Mouse (Mus musculus): ENCODE results near the gene Cfap300.

The Cfap300 gene

DNA sequence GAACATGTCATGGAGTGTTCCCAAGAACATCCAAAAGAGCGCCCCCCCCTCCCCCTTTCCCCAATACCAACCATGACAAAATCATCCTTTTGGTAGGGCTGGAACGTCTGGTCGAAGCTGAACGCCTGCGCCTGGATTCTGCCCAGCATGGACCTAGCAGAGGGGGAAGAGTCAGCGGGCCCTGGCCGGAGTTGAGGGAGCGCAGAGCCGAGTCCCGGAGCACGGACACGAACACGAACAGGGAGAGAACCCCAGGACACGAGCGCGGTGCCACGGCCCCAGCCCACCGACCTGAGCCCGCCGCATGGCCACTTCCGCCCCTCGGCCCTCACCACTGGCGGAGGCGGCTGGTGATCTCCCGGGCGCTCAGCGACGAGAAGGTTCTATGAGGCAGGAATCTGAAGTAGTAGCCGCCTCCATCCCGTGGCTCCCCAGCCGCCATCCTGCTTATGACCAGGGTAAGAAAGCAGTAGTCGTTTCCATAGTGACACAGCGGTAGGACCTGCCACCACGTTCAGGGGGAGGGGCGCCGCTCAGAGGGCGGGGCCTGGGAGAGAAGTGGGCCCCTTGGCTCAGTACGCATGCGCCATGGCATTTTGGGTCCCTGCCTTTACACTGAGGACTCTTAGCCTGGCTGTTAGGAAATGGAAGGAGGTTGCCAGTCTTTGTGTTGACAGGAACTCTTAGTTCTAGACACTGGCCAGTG is at the start of gene Cfap300:
Cfap300 (minus strand) TSS at position 486 of the 706 bp plus-strand sequence.
- DNase-seq, result peak; percentile 97

DNA sequence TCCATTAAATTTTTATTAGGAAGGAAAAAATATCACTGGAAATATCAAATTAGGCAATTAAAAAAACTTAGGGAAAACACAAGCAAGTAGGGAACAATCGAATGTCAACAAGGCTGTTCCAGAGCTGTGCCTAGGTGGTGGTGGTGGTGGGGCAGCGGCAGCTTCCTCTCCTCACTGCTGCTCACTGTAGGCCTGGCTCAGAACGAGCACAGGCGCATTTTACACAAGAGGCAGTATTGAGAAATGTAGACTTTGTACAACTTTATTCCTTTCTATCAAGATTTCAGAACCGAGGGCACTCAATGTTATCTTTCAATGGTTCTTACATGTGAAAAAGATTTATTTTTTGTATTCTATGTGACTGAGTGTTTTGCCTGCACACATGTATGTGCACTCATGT is 36.3 kb upstream of the Cfap300 start:
- no peak for DNase-seq

DNA sequence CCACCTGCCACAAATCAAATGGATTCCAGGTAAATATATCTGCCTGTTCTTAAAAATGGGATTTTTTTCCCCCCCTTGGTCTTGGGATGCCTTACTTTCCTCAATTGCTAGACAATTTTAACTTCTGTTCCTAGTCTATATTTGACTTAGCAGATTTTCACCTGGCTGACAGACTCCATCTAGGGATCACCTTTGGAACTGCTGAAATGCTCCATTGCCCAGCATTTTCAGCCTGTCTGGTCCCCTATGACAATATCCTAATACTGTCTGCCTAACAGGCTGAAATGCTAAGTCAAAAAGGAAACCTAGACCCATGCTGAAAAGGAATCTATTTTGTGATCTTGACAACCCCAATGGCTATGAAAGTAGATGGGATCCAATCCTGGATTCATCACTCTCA is 31.7 kb upstream of the Cfap300 start:
- peak; percentile 34 for DNase-seq

DNA sequence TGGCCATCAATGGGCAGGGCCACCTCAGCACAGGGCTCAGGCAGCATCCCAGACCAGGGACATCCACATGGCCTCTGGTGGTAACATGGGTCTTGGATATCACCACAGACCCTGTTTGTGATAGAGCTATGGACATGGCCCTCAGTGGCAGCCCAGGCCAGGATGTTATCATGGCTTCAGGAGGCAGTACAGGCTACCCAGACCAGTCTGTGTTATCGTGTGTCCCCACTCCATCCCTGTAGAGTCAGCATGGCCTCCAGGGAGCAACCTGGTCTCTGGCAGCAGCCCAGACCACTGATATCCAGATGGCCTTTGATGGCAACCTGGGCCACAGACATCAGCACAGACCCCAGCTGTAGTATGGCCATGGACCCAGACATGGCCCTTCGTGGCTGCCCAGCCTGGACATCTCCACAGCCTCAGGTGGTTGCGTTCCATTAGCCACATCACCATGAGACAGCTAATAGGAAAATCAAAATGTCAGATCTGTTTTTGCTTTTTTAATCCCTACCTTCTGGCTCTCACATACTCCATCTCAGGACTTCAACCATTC is 30.7 kb upstream of the Cfap300 start:
- DNase-seq, result no peak

DNA sequence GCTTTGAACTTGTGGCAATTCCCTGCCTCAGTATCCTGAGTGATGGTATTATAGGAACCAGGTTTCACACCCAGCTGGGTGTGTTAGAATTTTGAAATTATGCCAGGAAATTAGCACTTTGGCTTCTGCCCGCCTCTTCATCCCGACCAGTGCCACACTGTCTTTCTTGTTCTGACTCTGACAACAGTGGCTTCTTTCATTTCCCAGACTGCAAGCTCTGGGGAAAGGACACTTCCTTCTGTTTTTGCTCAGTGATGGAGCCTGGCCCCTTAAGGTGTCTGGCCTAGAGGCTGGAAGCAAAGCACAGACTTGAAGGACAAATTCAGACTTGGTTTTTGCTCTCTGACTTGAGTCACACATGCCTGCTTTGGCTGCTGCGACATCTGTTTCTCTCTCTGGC is 17.0 kb upstream of the Cfap300 start:
- no peak for DNase-seq

DNA sequence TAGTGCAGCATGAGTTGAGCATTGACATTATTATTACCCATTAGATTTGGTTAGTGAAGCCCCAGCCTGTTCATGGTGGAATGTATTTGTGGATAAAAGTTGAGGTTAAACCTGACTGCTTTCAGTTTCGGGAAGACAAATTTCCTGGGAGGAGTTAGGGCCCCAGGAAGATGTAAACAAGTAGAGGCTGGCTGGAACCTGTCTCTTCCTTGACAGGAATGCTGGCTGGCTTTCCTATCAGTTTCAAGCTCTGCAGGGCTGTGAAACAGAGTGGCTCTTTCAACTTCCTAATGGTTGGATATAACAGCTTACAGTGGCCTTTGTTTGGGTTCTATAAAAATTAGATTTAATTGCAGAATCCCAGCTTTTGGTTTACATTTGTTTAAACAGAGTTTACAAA is 12.2 kb upstream of the Cfap300 start:
- no peak for DNase-seq

DNA sequence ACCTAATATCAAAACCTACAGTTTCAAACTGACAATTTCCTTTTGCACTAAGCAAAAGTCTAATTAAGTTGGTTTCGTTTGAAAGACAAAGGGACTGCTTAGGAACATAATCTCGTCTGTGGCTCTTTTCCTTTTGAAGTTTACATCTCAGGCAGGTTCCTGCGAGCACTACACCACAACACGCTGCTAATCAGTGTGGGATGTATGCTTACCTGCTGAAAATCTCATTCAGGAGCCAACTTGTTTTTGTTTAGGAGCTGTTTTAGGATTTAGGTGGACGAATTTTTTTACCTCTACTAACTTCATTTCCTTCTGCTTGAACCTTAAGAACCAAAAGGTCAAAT is 393 bp upstream of the Cfap300 start:
- no peak for DNase-seq

DNA sequence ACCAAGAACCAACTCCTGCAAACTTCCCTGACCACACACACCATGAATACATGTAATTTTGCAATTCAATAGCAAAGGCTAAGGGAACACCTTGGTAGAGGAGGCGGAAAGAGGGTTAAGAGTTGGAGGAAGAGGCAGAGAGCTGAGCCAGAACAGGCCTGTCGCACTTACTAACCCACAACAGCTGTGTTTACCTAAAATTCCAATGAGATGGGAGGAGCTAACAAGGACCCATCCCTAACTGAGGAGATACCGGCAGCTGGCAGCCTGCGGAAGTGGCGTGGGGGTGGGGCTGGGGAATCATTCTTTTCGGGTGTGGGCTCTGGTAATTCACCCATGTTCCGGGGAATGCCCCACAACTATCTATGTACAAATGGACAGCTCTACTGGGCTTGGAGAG is 7.1 kb downstream of the Cfap300 start:
- DNase-seq, result no peak

DNA sequence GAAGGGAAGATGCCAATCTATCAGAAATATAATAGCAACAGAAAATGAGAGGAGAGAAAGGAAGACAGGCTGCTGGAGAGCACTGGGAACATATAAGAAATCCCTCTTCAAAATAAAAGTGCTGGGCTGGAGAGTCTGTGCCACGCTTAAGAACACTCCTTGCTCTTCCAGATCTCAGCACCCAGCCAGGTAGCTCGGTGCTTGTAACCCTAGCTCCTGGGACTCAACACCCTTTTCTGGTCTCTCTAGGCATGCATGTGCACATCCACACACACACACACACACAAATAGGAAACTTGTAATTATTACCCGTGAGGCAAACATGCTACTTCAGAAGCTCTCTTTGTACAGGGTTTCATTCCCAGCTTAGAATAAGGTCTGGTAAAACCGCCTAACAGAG is 7.5 kb downstream of the Cfap300 start:
- DNase-seq, result no peak

DNA sequence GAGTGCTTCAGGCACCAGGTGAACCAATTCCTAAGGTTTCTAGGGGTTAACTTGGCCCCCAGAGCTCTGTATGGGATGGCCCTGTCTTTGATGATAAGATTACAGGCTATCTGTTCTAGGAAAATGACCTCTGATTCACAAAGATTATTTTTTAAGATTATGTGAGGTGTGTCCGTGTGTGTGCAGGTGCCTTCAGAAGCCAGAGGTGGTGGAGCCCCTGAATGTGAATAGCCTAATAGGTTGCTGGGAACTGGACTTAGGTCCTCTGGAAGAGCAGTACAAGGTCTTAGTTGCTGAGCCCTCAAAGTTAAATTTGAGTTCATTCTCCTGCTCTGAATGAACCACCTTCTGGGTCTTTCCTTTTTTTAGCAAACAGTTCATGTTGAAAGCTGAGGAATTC is 8.5 kb downstream of the Cfap300 start:
- no peak for DNase-seq

DNA sequence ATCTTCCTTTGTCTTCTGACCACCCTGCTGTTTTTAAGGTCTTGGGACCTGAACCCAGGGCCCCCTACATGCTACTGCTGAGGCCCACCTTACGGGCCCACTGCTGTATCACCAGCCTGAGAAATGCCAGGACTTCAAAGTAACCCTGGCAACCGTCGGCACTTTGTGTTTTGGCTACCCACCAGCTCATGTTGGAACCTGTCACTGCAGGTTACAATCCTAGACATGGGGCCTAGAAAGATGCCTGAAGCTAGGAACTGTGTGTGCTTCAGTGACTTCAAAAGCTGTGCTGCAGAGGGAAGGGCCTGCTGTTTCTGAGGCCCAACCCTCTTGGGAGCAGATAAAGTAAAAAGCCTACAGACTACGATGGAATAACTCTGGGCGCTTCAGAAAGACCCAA is 9.8 kb downstream of the Cfap300 start:
- DNase-seq, result peak; percentile 9

DNA sequence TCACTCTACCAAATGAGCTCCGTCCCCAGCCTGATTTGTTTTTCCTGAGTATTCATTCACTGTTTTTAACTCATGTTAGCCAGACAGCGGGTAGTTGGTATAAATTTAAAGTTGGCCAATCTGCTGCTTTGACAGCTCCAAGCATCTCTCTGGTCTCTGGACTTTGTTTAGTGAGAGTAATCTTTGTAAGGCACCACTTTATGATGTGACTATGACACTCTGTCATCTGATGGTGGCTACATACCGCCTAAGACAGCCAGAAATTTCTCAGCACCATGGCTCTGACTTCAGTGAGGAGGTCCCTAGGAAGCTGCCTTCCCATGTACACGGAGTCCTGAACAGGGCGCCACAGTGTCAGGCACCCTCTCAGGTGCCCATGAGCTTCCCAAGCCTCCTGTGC is 24.0 kb downstream of the Cfap300 start:
- no peak for DNase-seq

DNA sequence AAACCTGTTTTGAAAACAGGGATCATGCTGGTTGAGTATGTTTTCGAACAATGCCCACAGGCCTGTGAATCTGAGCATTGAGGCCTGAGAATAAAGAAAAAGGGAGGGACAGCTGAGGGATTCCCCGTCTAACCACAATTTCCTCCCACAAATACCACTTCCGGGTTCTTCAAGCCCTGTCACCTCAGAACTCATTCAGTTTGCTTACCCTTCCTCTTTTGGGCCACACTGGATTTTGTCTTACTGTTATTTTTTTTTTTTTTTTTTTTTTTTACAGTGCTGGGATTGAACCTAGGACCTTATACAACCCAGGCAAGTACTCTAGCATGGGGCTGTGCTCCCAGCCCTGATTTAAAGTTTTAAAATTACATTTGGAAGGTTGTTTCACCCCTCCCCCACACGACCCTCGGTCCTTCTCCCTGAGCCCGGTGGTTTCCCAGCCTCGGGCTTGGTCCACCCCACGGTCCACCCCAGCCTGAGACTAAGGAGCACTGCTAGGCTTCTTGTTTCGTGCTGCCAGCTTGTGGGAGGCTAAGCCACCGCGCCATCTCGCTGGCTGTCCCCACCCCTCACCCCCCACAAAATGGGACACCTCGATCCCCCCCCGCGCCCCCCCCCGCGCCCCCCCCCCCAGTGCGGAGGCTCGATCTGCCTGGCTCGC is 25.2 kb downstream of the Cfap300 start:
- DNase-seq, result peak; percentile 11

DNA sequence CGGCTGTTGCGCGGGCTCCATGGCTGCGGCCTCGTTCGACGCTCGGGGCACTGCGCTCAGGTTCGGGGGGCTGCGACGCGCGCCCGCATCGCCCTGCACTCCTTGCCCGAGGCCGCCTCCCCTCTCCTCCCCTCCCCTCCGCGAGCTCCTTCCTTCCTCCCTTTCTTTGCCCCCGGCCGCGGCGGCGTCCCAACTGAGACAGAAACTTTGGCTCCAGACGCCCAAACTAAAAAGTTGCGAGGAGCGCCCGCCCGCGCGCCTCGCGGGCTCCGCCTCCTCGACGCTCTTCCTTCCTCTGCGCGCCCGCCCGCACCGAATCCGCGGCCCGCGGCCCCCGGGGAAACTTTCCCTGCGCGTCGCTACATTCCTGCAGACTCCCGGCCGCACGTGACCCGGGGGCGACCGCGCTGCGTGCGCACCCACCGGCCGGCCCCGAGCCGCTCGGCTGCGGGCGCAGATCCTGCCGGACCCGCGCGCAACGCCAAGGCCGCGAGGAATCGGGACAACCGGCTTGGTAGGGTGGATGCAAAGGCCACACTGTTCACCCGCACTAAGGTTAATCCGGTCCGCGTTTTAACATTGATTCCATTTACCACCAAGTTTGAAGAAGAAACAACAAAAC is 38.1 kb downstream of the Cfap300 start, which contains the start of gene Yap1:
Yap1 (minus strand) TSS at position 227 of the 622 bp plus-strand sequence.
- DNase-seq, result peak; percentile 94

DNA sequence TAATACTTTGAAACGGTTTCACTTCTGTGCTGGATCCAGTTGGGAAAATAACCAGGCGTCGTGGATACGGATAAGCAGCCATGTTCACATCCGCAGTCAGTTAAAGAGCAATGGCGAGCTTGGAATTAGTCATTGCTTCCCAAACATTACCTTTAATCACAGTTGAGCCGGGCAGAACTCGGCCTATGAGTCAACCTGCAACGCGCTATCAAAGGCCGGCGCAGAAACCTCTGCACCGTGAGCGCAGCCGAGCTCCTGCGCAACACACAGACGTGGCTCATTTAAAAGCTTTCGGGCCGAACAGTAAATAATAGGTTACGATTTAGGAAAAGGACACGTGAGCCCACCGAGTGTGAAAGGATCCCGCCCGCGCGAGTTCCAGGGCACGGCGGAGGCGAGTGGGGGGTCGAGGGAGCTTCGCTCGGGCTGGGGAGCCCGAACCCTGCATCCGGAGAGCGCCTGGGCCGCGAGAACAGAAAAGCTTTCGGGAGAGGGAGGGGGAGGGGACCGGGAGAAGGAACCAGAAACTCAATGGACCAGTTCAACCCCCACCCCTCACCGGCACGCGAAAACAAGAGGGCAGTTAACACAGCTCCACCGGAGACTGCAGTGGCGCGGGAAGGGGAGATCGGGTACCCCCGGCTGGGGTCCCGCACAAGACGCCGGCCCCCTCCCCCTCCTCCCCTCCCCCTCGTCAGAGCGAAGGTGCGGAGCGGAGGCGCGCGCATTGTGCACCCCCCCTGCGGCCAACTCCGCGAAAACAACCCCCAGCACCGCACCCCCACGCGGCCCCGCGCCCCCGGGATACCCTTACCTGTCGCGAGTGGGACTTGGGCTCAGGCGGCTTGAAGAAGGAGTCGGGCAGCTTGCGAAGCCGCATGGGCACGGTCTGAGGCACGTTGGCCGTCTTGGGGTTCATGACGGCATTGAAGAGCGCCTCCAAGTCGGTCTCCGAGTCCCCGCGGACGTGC is 39.0 kb downstream of the Cfap300 start:
- DNase-seq, result peak; percentile 81

DNA sequence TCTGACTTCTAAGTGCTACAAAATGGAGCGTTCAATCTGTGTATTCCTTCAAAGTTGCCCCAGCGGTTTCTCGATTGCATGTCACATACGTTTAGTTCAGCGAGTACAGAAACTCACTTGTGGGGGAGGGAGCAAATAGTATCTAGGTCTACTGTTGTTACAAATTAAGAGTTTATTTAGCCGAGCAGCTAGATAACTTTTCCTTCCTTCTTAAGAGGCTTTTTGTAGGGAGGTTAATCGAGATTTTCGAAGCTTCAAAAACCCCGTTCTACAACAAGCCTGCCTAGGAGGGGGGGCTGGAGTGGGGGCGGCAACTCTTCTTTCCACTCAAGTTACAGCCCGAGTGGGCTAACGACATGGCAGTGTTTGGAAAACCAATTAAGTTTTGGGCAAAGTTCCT is 39.8 kb downstream of the Cfap300 start:
- DNase-seq, result no peak

DNA sequence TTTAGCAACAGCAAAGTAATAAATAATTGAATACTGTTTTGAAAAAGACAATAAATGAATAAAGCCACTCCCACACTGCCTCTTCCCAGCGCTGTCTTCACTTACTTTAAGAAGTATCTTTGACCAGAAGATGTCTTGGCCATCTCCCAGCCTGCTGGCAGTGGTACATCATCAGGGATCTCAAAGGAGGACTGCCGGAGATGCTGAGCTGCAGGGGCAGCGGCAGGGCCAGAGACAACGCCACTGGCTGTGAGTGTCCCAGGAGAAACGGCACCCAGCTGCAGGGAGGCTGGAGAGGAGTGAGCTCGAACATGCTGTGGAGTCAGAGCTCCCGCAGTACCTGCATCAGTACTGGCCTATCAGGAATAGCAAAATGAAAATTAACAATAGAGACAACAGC is 41.3 kb downstream of the Cfap300 start:
- DNase-seq, result no peak

DNA sequence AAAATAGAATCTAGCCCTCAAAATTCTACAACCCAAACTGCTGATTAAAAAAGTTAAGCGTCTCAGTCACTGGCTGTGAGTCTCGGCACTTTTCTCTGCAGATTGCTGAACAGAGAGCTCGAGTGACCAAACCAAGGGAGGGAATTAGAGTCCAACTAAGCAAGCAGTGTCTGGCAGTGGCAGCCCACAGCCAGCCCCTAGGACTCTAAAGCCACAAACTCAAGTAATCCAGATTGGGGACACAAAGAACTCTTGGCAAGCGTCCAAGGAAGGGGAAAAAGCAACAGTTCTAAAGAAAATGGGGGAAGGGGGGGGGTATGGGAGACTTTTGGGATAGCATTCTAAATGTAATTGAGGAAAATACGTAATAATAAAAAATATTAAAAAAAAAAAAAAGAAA is 48.3 kb downstream of the Cfap300 start:
- DNase-seq, result no peak

DNA sequence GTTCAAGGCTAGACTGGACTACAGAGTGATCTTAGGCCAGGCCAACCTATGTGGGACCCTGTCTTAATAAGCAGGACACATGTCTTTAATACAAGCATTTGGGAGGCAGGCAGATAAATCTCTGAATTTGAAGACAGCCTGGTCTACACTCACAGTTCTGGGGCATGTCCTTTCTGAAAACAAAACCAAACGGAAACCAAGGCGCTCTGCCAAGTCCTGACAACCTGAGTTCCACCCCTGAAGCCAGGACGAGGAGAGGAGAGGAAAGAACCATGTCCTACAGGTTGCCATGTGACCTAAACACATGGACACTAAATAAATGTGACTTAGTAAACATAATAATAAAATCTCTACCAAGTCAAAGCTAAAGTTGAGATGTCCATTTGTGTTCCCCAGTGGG is 50.0 kb downstream of the Cfap300 start:
- DNase-seq, result peak; percentile 39

DNA sequence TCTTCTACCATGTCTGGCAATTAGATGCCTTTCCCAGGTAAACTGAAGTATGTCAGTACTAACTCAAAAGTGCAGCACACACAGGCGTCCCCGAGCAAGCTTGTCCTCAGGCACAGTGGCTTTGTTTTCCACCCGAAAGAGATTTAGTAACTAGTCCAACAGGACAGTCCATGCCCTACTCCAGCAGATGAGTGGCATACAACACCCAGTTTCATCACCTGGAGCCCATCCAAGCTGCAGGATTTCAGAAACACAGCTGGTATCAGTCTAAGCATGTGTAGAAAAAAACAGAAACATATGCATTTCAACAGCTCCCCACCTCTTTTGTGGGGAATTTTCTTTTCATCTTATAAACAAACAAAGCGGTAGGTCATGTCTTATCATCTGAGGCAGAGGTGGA is 51.7 kb downstream of the Cfap300 start:
- DNase-seq, result no peak

DNA sequence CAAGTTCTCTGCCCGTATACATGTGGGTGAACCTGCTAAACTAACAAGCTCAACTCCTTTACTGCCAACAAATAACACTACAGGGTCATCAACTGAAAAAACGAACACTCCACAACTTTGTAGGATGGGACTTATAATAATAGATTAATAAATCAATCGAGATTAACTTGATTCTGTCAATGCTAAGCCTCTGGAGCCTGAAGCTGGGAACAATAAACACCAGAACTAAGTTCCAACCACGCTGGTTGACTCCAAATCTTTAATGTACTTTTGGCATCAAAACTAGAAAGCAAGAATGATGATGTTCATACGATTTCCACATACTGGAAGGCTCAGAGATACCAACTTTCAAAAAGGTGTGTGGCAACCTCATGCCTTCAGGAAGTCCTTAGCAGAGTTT is 55.5 kb downstream of the Cfap300 start:
- DNase-seq, result no peak

DNA sequence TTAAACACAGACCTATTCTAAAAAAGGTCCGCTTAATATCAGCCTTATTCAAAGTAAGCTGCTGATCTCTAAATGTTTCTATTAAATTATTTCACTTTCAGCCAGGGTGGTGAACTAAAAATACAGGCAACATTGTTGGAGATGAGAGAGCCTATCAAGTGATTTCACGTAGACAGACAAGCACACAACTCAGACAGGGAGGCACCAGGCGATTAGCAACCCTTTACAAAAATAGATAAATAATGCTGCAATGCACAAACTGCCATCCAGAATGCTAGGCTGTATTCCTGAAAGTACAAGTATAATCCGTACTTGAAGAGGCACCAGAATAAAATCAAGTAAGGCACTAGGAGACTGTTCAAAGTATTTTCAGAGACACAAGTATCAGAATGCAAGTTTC is 58.3 kb downstream of the Cfap300 start:
- DNase-seq, result no peak

DNA sequence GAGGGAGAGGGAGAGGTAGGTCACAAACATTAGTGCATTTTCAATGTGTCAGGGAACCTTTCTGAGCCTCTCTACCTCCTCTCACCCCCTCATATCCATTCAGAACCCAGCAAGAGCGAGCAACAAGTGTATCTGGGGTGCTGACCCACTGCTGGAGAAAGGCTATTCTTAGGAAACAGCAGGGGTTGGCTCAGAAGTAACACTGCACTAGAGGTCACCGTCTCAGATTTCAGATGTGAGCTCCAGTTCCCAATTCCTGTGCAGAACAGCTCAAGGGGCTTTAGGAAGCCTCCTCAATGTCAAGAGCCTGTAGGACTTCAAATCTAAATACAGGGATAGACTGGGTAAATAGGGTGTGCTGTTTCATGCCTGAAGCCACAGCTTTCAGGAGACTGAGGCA is 59.0 kb downstream of the Cfap300 start:
- DNase-seq, result no peak
